Mouse (Mus musculus) hindbrain, embryonic 16.5 days (tissue): Measurements from ENCODE around the gene Map1b. TPM values are rescaled to one million over a fixed set of nuclear protein-coding genes. Genes with fewer than 3 reads are reported as not detected.
A peak's percentile ranks its signal among the peaks of the same experiment; 100 is the strongest.

Source experiments
- ATAC-seq: fragments of 200-750 bp; cut with Nextera tagmentation; 2 replicates; pipeline ENCODE4 v1.8.0; 2017; ENCODE audit warnings: moderate TSS enrichment, moderate library complexity
- H3K27ac ChIP-seq: fragments of 300-500 bp; sonication (generic); 2 replicates; pipeline ENCODE4 v1.5.1; 2014; ENCODE audit warnings: low read depth, mild to moderate bottlenecking, control low read depth, low read length, moderate library complexity
- H3K27me3 ChIP-seq: fragments of 300-500 bp; sonication (generic); replicated peaks from 2 replicates; pipeline ENCODE4 v1.6.1; 2014; ENCODE audit warnings: low read length; ENCODE audit not compliant: control insufficient read depth, insufficient read depth
- H3K36me3 ChIP-seq: fragments of 300-500 bp; sonication (generic); 2 replicates; pipeline ENCODE4 v1.6.1; 2014; ENCODE audit warnings: mild to moderate bottlenecking, low read length, moderate library complexity, mixed read lengths; ENCODE audit not compliant: control insufficient read depth, insufficient read depth
- H3K4me1 ChIP-seq: fragments of 300-500 bp; sonication (generic); 2 replicates; pipeline ENCODE4 v1.6.1; 2014; ENCODE audit warnings: low read depth, low read length; ENCODE audit not compliant: control insufficient read depth, insufficient read depth
- H3K4me2 ChIP-seq: fragments of 300-500 bp; sonication (generic); 2 replicates; pipeline ENCODE4 v1.6.1; 2014; ENCODE audit warnings: mild to moderate bottlenecking, low read length, control low read depth, moderate library complexity
- H3K4me3 ChIP-seq: fragments of 300-500 bp; sonication (generic); 2 replicates; pipeline ENCODE4 v1.5.1; 2014; ENCODE audit warnings: mild to moderate bottlenecking, low read length, control low read depth, moderate library complexity
- H3K9ac ChIP-seq: fragments of 300-500 bp; sonication (generic); 2 replicates; pipeline ENCODE4 v1.6.1; 2014; ENCODE audit warnings: low read depth, mild to moderate bottlenecking, control low read depth, low read length, moderate library complexity
- H3K9me3 ChIP-seq: fragments of 300-500 bp; sonication (generic); 2 replicates; pipeline ENCODE4 v1.6.1; 2014; ENCODE audit warnings: mild to moderate bottlenecking, low read length, moderate library complexity; ENCODE audit not compliant: control insufficient read depth
- WGBS: fragments of 180-500 bp; shearing (Covaris S2); extraction: QIAGEN DNeasy Blood & Tissue Kit; methylation state at CpG from one replicate; pipeline ENCODE4 v1.1.7; 2014; 5-methylcytosine and 5-hydroxymethylcytosine counted together
- polyA plus RNA-seq: library from polyadenylated mRNA; unstranded; fragments of >200 nt; fragmentation: Nextera tagmentation; extraction: Ambion mirVana; gene quantifications from 2 replicates; pipeline ENCODE4 v1.2.1, GENCODE M21; 2015

Gene Map1b
- polyA plus RNA-seq, 1 experiment from 2014 or later, result 2,195 TPM

- H3K27ac ChIP-seq, result no peak overlapping the region
- H3K4me3 ChIP-seq, result no peak overlapping the region
- 71% methylated on average over 8 of the region's 8 CpGs for WGBS
- peaks cover 12% of the 10 kb centered on the region for H3K4me1 ChIP-seq
- H3K4me2 ChIP-seq, result no peak overlapping the region
- H3K27me3 ChIP-seq, result no peaks in the 10 kb centered on the region
- H3K9ac ChIP-seq, result no peak overlapping the region
- H3K36me3 ChIP-seq, result no peaks in the 10 kb centered on the region
- no peak for ATAC-seq
- no peaks in the 10 kb centered on the region for H3K9me3 ChIP-seq
These were observed 38.6 kb upstream of the Map1b start for GRCm38 (mm10) chr13:99554960-99555359.

- H3K4me2 ChIP-seq, result no peak overlapping the region
- peaks cover 17% of the 10 kb centered on the region for H3K4me1 ChIP-seq
- 83% methylated on average over 6 of the region's 6 CpGs for WGBS
- H3K4me3 ChIP-seq, result no peak overlapping the region
- no peaks in the 10 kb centered on the region for H3K36me3 ChIP-seq
- no peaks in the 10 kb centered on the region for H3K27me3 ChIP-seq
- H3K9me3 ChIP-seq, result no peaks in the 10 kb centered on the region
- ATAC-seq, result no peak
- no peak overlapping the region for H3K9ac ChIP-seq
- no peak overlapping the region for H3K27ac ChIP-seq
These were observed 38.1 kb upstream of the Map1b start for GRCm38 (mm10) chr13:99554466-99554865.

- H3K27ac ChIP-seq, result no peak overlapping the region
These were observed 36.0 kb upstream of the Map1b start for GRCm38 (mm10) chr13:99552381-99552780.

GRCm38 (mm10) chr13:99550679-99551369 is 34.5 kb upstream of the Map1b start:
- ATAC-seq, result peak; percentile 60; the same call in 1 of the 2 replicates
- H3K4me2 ChIP-seq, result no peak overlapping the region
- no peaks in the 10 kb centered on the region for H3K9me3 ChIP-seq
- no peaks in the 10 kb centered on the region for H3K27me3 ChIP-seq
- H3K36me3 ChIP-seq, result no peaks in the 10 kb centered on the region
- no peak overlapping the region for H3K9ac ChIP-seq
- WGBS, result 44% methylated on average over 12 of the region's 12 CpGs
- peak overlapping the region; percentile 37; the same call in 1 of the 2 replicates for H3K27ac ChIP-seq
- H3K4me1 ChIP-seq, result peaks cover 17% of the 10 kb centered on the region
- H3K4me3 ChIP-seq, result no peak overlapping the region

More at GRCm38 (mm10) chr13:99552381-99552780, 36.0 kb upstream of the Map1b start:
- Histone ChIP-seq H3K36me3 (no peaks in the 10 kb centered on the region), H3K4me2 (no peak overlapping the region), H3K27me3 (no peaks in the 10 kb centered on the region), H3K4me1 (peaks cover 17% of the 10 kb centered on the region), H3K9me3 (no peaks in the 10 kb centered on the region), H3K4me3 (no peak overlapping the region), H3K9ac (no peak overlapping the region)
- ATAC-seq, result no peak
- 92% methylated on average over 4 of the region's 4 CpGs for WGBS

- peak; percentile 21; the same call in 1 of the 2 replicates for ATAC-seq
- Histone ChIP-seq H3K36me3 (no peaks in the 10 kb centered on the region), H3K27ac (no peak overlapping the region), H3K9ac (no peak overlapping the region), H3K9me3 (no peaks in the 10 kb centered on the region), H3K4me2 (peak overlapping the region; percentile 16; the same call in 1 of the 2 replicates), H3K4me1 (peaks cover 17% of the 10 kb centered on the region), H3K27me3 (no peaks in the 10 kb centered on the region), H3K4me3 (no peak overlapping the region)
- WGBS, result 40% methylated on average over 4 of the region's 4 CpGs
These were observed 33.7 kb upstream of the Map1b start for GRCm38 (mm10) chr13:99550060-99550459.

GRCm38 (mm10) chr13:99549584-99549983 is 33.2 kb upstream of the Map1b start:
- ATAC-seq, result peak; percentile 72
- no peak overlapping the region for H3K27ac ChIP-seq
- H3K4me1 ChIP-seq, result peaks cover 17% of the 10 kb centered on the region
- no peak overlapping the region for H3K9ac ChIP-seq
- no peaks in the 10 kb centered on the region for H3K9me3 ChIP-seq
- WGBS, result 13% methylated on average over 9 of the region's 9 CpGs
- H3K4me3 ChIP-seq, result no peak overlapping the region
- H3K4me2 ChIP-seq, result peak overlapping the region; percentile 16; the same call in 1 of the 2 replicates
- H3K27me3 ChIP-seq, result no peaks in the 10 kb centered on the region
- H3K36me3 ChIP-seq, result no peaks in the 10 kb centered on the region

- H3K9ac ChIP-seq, result no peak overlapping the region
- ATAC-seq, result no peak
- 85% methylated on average over 5 of the region's 5 CpGs for WGBS
- no peak overlapping the region for H3K4me2 ChIP-seq
- no peaks in the 10 kb centered on the region for H3K9me3 ChIP-seq
- no peaks in the 10 kb centered on the region for H3K27me3 ChIP-seq
- H3K27ac ChIP-seq, result no peak overlapping the region
- no peaks in the 10 kb centered on the region for H3K36me3 ChIP-seq
- H3K4me3 ChIP-seq, result no peak overlapping the region
- peaks cover 21% of the 10 kb centered on the region for H3K4me1 ChIP-seq
These were observed 30.5 kb upstream of the Map1b start for GRCm38 (mm10) chr13:99546832-99547231.

GRCm38 (mm10) chr13:99545201-99545600 is 28.9 kb upstream of the Map1b start:
- Histone ChIP-seq H3K27me3 (no peaks in the 10 kb centered on the region), H3K4me2 (no peak overlapping the region), H3K9ac (no peak overlapping the region), H3K4me1 (peaks cover 17% of the 10 kb centered on the region), H3K4me3 (no peak overlapping the region), H3K9me3 (no peaks in the 10 kb centered on the region), H3K27ac (no peak overlapping the region), H3K36me3 (no peaks in the 10 kb centered on the region)
- 65% methylated on average over 6 of the region's 6 CpGs for WGBS
- no peak for ATAC-seq

GRCm38 (mm10) chr13:99541429-99542267 is 25.3 kb upstream of the Map1b start:
- no peaks in the 10 kb centered on the region for H3K27me3 ChIP-seq
- no peaks in the 10 kb centered on the region for H3K36me3 ChIP-seq
- no peaks in the 10 kb centered on the region for H3K9me3 ChIP-seq
- WGBS, result 20% methylated on average over 21 of the region's 21 CpGs
- peak overlapping the region; percentile 26 for H3K4me3 ChIP-seq
- peak overlapping the region; percentile 52 for H3K4me2 ChIP-seq
- peak overlapping the region; percentile 50 for H3K9ac ChIP-seq
- peak; percentile 87 for ATAC-seq
- peak overlapping the region; percentile 59 for H3K27ac ChIP-seq
- H3K4me1 ChIP-seq, result peaks cover 15% of the 10 kb centered on the region
